Comparison of ENCODE assay signal across 8 mouse cellular contexts in the genomic region with DNA sequence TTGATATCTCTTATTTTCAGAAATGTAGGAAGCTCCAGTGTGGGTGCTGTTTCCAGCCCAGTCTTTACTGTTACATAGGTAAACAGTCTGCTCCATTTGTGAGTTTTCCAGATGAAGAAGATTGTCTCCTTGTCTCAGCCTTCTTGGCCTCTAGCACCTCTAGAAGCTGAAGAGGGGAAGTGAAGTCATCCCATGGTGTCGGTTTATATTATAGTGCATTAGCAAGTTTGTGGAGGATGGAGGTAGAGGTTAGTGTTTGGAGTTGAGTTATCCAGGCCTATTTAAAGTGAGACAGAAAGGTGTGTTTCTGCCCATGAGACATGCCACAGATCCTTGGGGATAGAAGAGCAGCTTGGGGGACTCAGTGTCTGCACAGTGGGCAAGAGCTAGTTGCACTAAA. TPM values are rescaled to one million over a fixed set of nuclear protein-coding genes. Genes with fewer than 3 reads are reported as not detected.
DNase-seq lines count a peak whose midpoint lies in the region; ATAC-seq lines count a peak whose summit lies in the region.

No protein-coding gene starts in this region.

- no peak for DNase-seq in lung, adult 18-20 months
- no peak for DNase-seq in limb, embryonic 10.5 days (ENCODE audit: low spot score)
- DNase-seq in adrenal gland, postnatal 36 days = no peak
- DNase-seq in layer of hippocampus, postnatal 10 days (ENCODE audit: low spot score in 2 of 2) = no peak
- no peak for DNase-seq in thymus, postnatal 4 days

- H3K9ac ChIP-seq in lung, embryonic 15.5 days = peak overlapping the region; percentile 25
- H3K9ac ChIP-seq in embryonic facial prominence, embryonic 15.5 days = no peak overlapping the region
- H3K9ac ChIP-seq in neural tube, embryonic 15.5 days (replicated peaks) = peak overlapping the region; percentile 31; the same call in 1 of the 2 replicates

- no peak for ATAC-seq in lung, embryonic 15.5 days (ENCODE audit: borderline replicate concordance, extremely low read depth, low FRiP score, low TSS enrichment)
- ATAC-seq in embryonic facial prominence, embryonic 15.5 days (ENCODE audit: insufficient number of reproducible peaks, low FRiP score, low TSS enrichment, low read depth) = no peak
- ATAC-seq in neural tube, embryonic 15.5 days (ENCODE audit: low FRiP score) = no peak

- H3K36me3 ChIP-seq in lung, embryonic 15.5 days = peaks cover 10% of the 10 kb centered on the region
- peaks cover 11% of the 10 kb centered on the region; the same call in 1 of the 2 replicates for H3K36me3 ChIP-seq in embryonic facial prominence, embryonic 15.5 days
- peaks cover 33% of the 10 kb centered on the region for H3K36me3 ChIP-seq in limb, embryonic 10.5 days
- 0 out of 2 replicates have a peak, but pooled peaks cover 3% of the 10 kb centered on the region for H3K36me3 ChIP-seq in neural tube, embryonic 15.5 days

- no peaks in the 10 kb centered on the region for H3K27me3 ChIP-seq in lung, embryonic 15.5 days
- no peaks in the 10 kb centered on the region for H3K27me3 ChIP-seq in embryonic facial prominence, embryonic 15.5 days
- no peaks in the 10 kb centered on the region for H3K27me3 ChIP-seq in limb, embryonic 10.5 days (ENCODE audit: low read depth, poor library complexity, severe bottlenecking)
- H3K27me3 ChIP-seq in neural tube, embryonic 15.5 days (replicated peaks) = no peaks in the 10 kb centered on the region

- H3K4me1 ChIP-seq in lung, embryonic 15.5 days = peaks cover 17% of the 10 kb centered on the region
- peaks cover 22% of the 10 kb centered on the region for H3K4me1 ChIP-seq in embryonic facial prominence, embryonic 15.5 days
- peaks cover 27% of the 10 kb centered on the region for H3K4me1 ChIP-seq in limb, embryonic 10.5 days
- H3K4me1 ChIP-seq in neural tube, embryonic 15.5 days = peaks cover 37% of the 10 kb centered on the region

- WGBS in lung, embryonic 15.5 days = 3% methylated on average over 1 of the region's 1 CpGs
- WGBS in embryonic facial prominence, embryonic 15.5 days = 21% methylated on average over 1 of the region's 1 CpGs
- 38% methylated on average over 1 of the region's 1 CpGs for WGBS in limb, embryonic 10.5 days
- 26% methylated on average over 1 of the region's 1 CpGs for whole genome bisulfite sequencing in neural tube, embryonic 15.5 days

- no peaks in the 10 kb centered on the region for H3K9me3 ChIP-seq in lung, embryonic 15.5 days
- no peaks in the 10 kb centered on the region for H3K9me3 ChIP-seq in embryonic facial prominence, embryonic 15.5 days (replicated peaks)
- H3K9me3 ChIP-seq in limb, embryonic 10.5 days (replicated peaks) = no peaks in the 10 kb centered on the region
- H3K9me3 ChIP-seq in neural tube, embryonic 15.5 days (replicated peaks) = no peaks in the 10 kb centered on the region

- peak overlapping the region; percentile 77 for H3K4me3 ChIP-seq in lung, embryonic 15.5 days
- H3K4me3 ChIP-seq in embryonic facial prominence, embryonic 15.5 days (replicated peaks) = peak overlapping the region; percentile 94
- H3K4me3 ChIP-seq in limb, embryonic 10.5 days = peak overlapping the region; percentile 76
- H3K4me3 ChIP-seq in neural tube, embryonic 15.5 days (replicated peaks) = peak overlapping the region; percentile 61

- H3K27ac ChIP-seq in lung, embryonic 15.5 days = no peak overlapping the region
- no peak overlapping the region for H3K27ac ChIP-seq in embryonic facial prominence, embryonic 15.5 days (replicated peaks)
- H3K27ac ChIP-seq in limb, embryonic 10.5 days = no peak overlapping the region
- H3K27ac ChIP-seq in neural tube, embryonic 15.5 days (replicated peaks) = no peak overlapping the region

- peak overlapping the region; percentile 62 for H3K4me2 ChIP-seq in lung, embryonic 15.5 days
- peak overlapping the region; percentile 79 for H3K4me2 ChIP-seq in embryonic facial prominence, embryonic 15.5 days (replicated peaks)
- H3K4me2 ChIP-seq in neural tube, embryonic 15.5 days = peak overlapping the region; percentile 67

RNA-seq across cellular contexts. Expression of a gene that starts 1.7 kb away (rescaled TPM):
- polyA plus RNA-seq in lung, embryonic 15.5 days (2015; fragmentation: Nextera tagmentation; extraction: Ambion mirVana) = 14.3 and 14.9 TPM in 2 replicates
- 12.3 and 13.2 TPM in 2 replicates for polyA plus RNA-seq in embryonic facial prominence, embryonic 15.5 days (2015; fragmentation: Nextera tagmentation; extraction: Ambion mirVana)
- 15.4 and 16.6 TPM in 2 replicates for polyA plus RNA-seq in limb, embryonic 10.5 days (2016; fragmentation: Nextera tagmentation; extraction: Ambion mirVana)
- polyA plus RNA-seq in neural tube, embryonic 15.5 days (2015; fragmentation: Nextera tagmentation; extraction: Ambion mirVana) = 9.3 and 10.3 TPM in 2 replicates
- 10 to 100 TPM; 51.7 to 51.9 TPM for total RNA-seq in adrenal gland, postnatal 36 days (2021)
- 10 to 100 TPM; 40.5 to 45.3 TPM for total RNA-seq in layer of hippocampus, postnatal 10 days (2021)
